Mouse (Mus musculus) kidney, embryonic 15.5 days (tissue): ENCODE measurements around the gene 4930578C19Rik. TPM values are rescaled to one million over a fixed set of nuclear protein-coding genes. Genes with fewer than 3 reads are reported as not detected.
"Not testable (repeated sequence)": the region's sequence is repeated elsewhere in the genome, so short reads cannot be mapped to it uniquely, and the experiment has no call there.

ENCODE experiments used
- ATAC-seq: fragments of 200-750 bp; cut with Nextera tagmentation; replicated peaks from 2 replicates; pipeline ENCODE4 v1.8.0; 2017; ENCODE audit warnings: moderate TSS enrichment; ENCODE audit not compliant: low FRiP score
- H3K27ac ChIP-seq: fragments of 300-500 bp; sonication (generic); 2 replicates; pipeline ENCODE4 v1.5.1; 2015; ENCODE audit warnings: mild to moderate bottlenecking, inconsistent platforms
- H3K27me3 ChIP-seq: fragments of 300-500 bp; sonication (generic); 2 replicates; pipeline ENCODE4 v1.6.1; 2015; ENCODE audit warnings: inconsistent platforms
- H3K36me3 ChIP-seq: fragments of 300-500 bp; sonication (generic); 2 replicates; pipeline ENCODE4 v1.6.1; 2015; ENCODE audit warnings: inconsistent platforms
- H3K4me1 ChIP-seq: fragments of 300-500 bp; sonication (generic); 2 replicates; pipeline ENCODE4 v1.6.1; 2015; ENCODE audit warnings: inconsistent platforms
- H3K4me2 ChIP-seq: fragments of 300-500 bp; sonication (generic); 2 replicates; pipeline ENCODE4 v1.6.1; 2015; ENCODE audit warnings: moderate library complexity, mild to moderate bottlenecking, inconsistent platforms
- H3K4me3 ChIP-seq: fragments of 300-500 bp; sonication (generic); replicated peaks from 2 replicates; pipeline ENCODE4 v1.5.1; 2015; ENCODE audit warnings: mild to moderate bottlenecking, inconsistent platforms
- H3K9ac ChIP-seq: fragments of 300-500 bp; sonication (generic); 2 replicates; pipeline ENCODE4 v1.6.1; 2015; ENCODE audit warnings: mild to moderate bottlenecking, inconsistent platforms
- H3K9me3 ChIP-seq: fragments of 300-500 bp; sonication (generic); replicated peaks from 2 replicates; pipeline ENCODE4 v1.6.1; 2016; ENCODE audit warnings: inconsistent platforms
- WGBS: fragments of 180-500 bp; shearing (Covaris S2); methylation state at CpG from one replicate; pipeline ENCODE4 v1.1.7; 2015; ENCODE audit warnings: mixed read lengths; 5-methylcytosine and 5-hydroxymethylcytosine counted together
- polyA plus RNA-seq: library from polyadenylated mRNA; unstranded; fragments of >200 nt; fragmentation: Nextera tagmentation; extraction: Ambion mirVana; gene quantifications from 2 replicates; pipeline ENCODE4 v1.2.1, GENCODE M21; 2015

The 4930578C19Rik gene
- polyA plus RNA-seq, 1 experiment from 2014 or later = 0.68 TPM

GRCm38 (mm10) chrX:18402296-18402695 is 58.9 kb downstream of the 4930578C19Rik start:
- Histone ChIP-seq H3K4me1 (no peaks in the 10 kb centered on the region), H3K4me2 (no peak overlapping the region), H3K27me3 (no peaks in the 10 kb centered on the region), H3K9ac (no peak overlapping the region), H3K4me3 (no peak overlapping the region), H3K36me3 (no peaks in the 10 kb centered on the region), H3K27ac (no peak overlapping the region), H3K9me3 (no peaks in the 10 kb centered on the region)
- 56% methylated on average over 10 of the region's 10 CpGs for WGBS
- ATAC-seq = no peak

GRCm38 (mm10) chrX:18396700-18397099 is 64.5 kb downstream of the 4930578C19Rik start:
- H3K9ac ChIP-seq = no peak overlapping the region
- no peak overlapping the region for H3K4me3 ChIP-seq
- ATAC-seq = no peak
- H3K27ac ChIP-seq = no peak overlapping the region
- whole genome bisulfite sequencing = 95% methylated on average over 2 of the region's 2 CpGs
- no peaks in the 10 kb centered on the region for H3K36me3 ChIP-seq
- no peaks in the 10 kb centered on the region for H3K27me3 ChIP-seq
- no peaks in the 10 kb centered on the region for H3K9me3 ChIP-seq
- H3K4me1 ChIP-seq = no peaks in the 10 kb centered on the region
- H3K4me2 ChIP-seq = no peak overlapping the region

- not testable (repeated sequence) for H3K9me3 ChIP-seq, H3K27me3 ChIP-seq, ATAC-seq, H3K36me3 ChIP-seq, H3K4me1 ChIP-seq, H3K4me3 ChIP-seq, H3K9ac ChIP-seq, H3K27ac ChIP-seq, H3K4me2 ChIP-seq
- 86% methylated on average over 5 of the region's 5 CpGs for WGBS
Observed at GRCm38 (mm10) chrX:18384181-18384580, 77.0 kb downstream of the 4930578C19Rik start.
